Mouse (Mus musculus): ENCODE data around the gene Plppr2. TPM values are rescaled to one million over a fixed set of nuclear protein-coding genes. Genes with fewer than 3 reads are reported as not detected.

The Plppr2 gene
- total RNA-seq (2014; rRNA removed) (147 and 151 TPM in 2 replicates), polyA plus RNA-seq (2015; fragmentation: Nextera tagmentation; extraction: Ambion mirVana) (85.6 and 95.2 TPM in 2 replicates)

- Histone ChIP-seq H3K4me2 (ENCODE audit: low read depth, low read length) (peak within 1 kb of the TSS; percentile 68), H3K27ac (peak within 1 kb of the TSS; percentile 83), H3K4me1 (ENCODE audit: insufficient read depth, low read length) (peaks cover 6% of the 10 kb centered on the region; the same call in 1 of the 2 replicates), H3K9ac (replicated peaks; ENCODE audit: low read length) (peak within 1 kb of the TSS; percentile 87), H3K36me3 (ENCODE audit: insufficient read depth, low read length) (peaks cover 9% of the 10 kb centered on the region; the same call in 1 of the 2 replicates), H3K27me3 (ENCODE audit: insufficient read depth, low read length) (no peaks in the 10 kb centered on the region), H3K4me3 (ENCODE audit: low read length) (peak within 1 kb of the TSS; percentile 67), H3K9me3 (ENCODE audit: low read length) (no peaks in the 10 kb centered on the region)
- ATAC-seq (peak; percentile 96), DNase-seq (ENCODE audit: low spot score) (peak; percentile 99)
- WGBS: 1% methylated on average over 38 of the region's 43 CpGs
- no peak for TF ChIP-seq CTCF (IDR thresholded peaks at IDR 0.05; ENCODE audit: low read depth)
Observed at GRCm38 (mm10) chr9:21936692-21937570, at the start of gene Plppr2. Plppr2 (plus strand) TSS chr9:21937033.

- Histone ChIP-seq H3K9me3 (ENCODE audit: low read length) (no peaks in the 10 kb centered on the region), H3K4me3 (ENCODE audit: low read length) (no peak overlapping the region), H3K4me2 (ENCODE audit: low read depth, low read length) (no peak overlapping the region), H3K27me3 (ENCODE audit: insufficient read depth, low read length) (no peaks in the 10 kb centered on the region), H3K27ac (no peak overlapping the region), H3K36me3 (ENCODE audit: insufficient read depth, low read length) (no peaks in the 10 kb centered on the region), H3K4me1 (ENCODE audit: insufficient read depth, low read length) (no peaks in the 10 kb centered on the region), H3K9ac (replicated peaks; ENCODE audit: low read length) (no peak overlapping the region)
- TF ChIP-seq CTCF (IDR thresholded peaks at IDR 0.05; ENCODE audit: low read depth): peak; percentile 3; the same call in 1 of the 2 replicates
- WGBS: 57% methylated on average over 3 of the region's 3 CpGs
- no peak for DNase-seq (ENCODE audit: low spot score)
- ATAC-seq: no peak
Observed at GRCm38 (mm10) chr9:21889229-21889628, 47.6 kb upstream of the Plppr2 start.

GRCm38 (mm10) chr9:21901223-21901820 lies 35.5 kb upstream of the Plppr2 start:
- Histone ChIP-seq H3K27ac (peak overlapping the region; percentile 45; the same call in 1 of the 2 replicates), H3K36me3 (ENCODE audit: insufficient read depth, low read length) (no peaks in the 10 kb centered on the region), H3K4me1 (ENCODE audit: insufficient read depth, low read length) (no peaks in the 10 kb centered on the region), H3K4me3 (ENCODE audit: low read length) (peak overlapping the region; percentile 35), H3K27me3 (ENCODE audit: insufficient read depth, low read length) (no peaks in the 10 kb centered on the region), H3K4me2 (ENCODE audit: low read depth, low read length) (peak overlapping the region; percentile 54), H3K9ac (replicated peaks; ENCODE audit: low read length) (peak overlapping the region; percentile 21; the same call in 1 of the 2 replicates), H3K9me3 (ENCODE audit: low read length) (no peaks in the 10 kb centered on the region)
- DNase-seq (ENCODE audit: low spot score) (peak; percentile 92), ATAC-seq (peak; percentile 90)
- 16% methylated on average over 10 of the region's 10 CpGs for WGBS
- TF ChIP-seq CTCF (IDR thresholded peaks at IDR 0.05; ENCODE audit: low read depth): peak; percentile 45

GRCm38 (mm10) chr9:21904031-21904430 lies 32.8 kb upstream of the Plppr2 start:
- no peak overlapping the region for H3K4me3 ChIP-seq (ENCODE audit: low read length)
- 85% methylated on average over 4 of the region's 4 CpGs for WGBS
- TF ChIP-seq CTCF (IDR thresholded peaks at IDR 0.05; ENCODE audit: low read depth): no peak

GRCm38 (mm10) chr9:21908216-21908615 lies 28.6 kb upstream of the Plppr2 start:
- Histone ChIP-seq H3K4me3 (ENCODE audit: low read length) (no peak overlapping the region), H3K9ac (replicated peaks; ENCODE audit: low read length) (no peak overlapping the region), H3K27ac (no peak overlapping the region), H3K4me2 (ENCODE audit: low read depth, low read length) (no peak overlapping the region), H3K9me3 (ENCODE audit: low read length) (no peaks in the 10 kb centered on the region), H3K4me1 (ENCODE audit: insufficient read depth, low read length) (no peaks in the 10 kb centered on the region), H3K36me3 (ENCODE audit: insufficient read depth, low read length) (0 out of 2 replicates have a peak, but pooled peaks cover 4% of the 10 kb centered on the region), H3K27me3 (ENCODE audit: insufficient read depth, low read length) (no peaks in the 10 kb centered on the region)
- TF ChIP-seq CTCF (IDR thresholded peaks at IDR 0.05; ENCODE audit: low read depth): no peak
- WGBS: 77% methylated on average over 11 of the region's 11 CpGs
- DNase-seq (ENCODE audit: low spot score) (no peak), ATAC-seq (no peak)

More at GRCm38 (mm10) chr9:21904031-21904430, 32.8 kb upstream of the Plppr2 start:
- Histone ChIP-seq H3K4me2 (ENCODE audit: low read depth, low read length) (no peak overlapping the region), H3K4me1 (ENCODE audit: insufficient read depth, low read length) (no peaks in the 10 kb centered on the region), H3K27me3 (ENCODE audit: insufficient read depth, low read length) (no peaks in the 10 kb centered on the region), H3K27ac (no peak overlapping the region), H3K9ac (replicated peaks; ENCODE audit: low read length) (no peak overlapping the region), H3K36me3 (ENCODE audit: insufficient read depth, low read length) (no peaks in the 10 kb centered on the region), H3K9me3 (ENCODE audit: low read length) (no peaks in the 10 kb centered on the region)
- DNase-seq (ENCODE audit: low spot score) (no peak), ATAC-seq (no peak)

- Histone ChIP-seq H3K4me2 (ENCODE audit: low read depth, low read length) (no peak overlapping the region), H3K9ac (replicated peaks; ENCODE audit: low read length) (no peak overlapping the region), H3K27me3 (ENCODE audit: insufficient read depth, low read length) (no peaks in the 10 kb centered on the region), H3K4me1 (ENCODE audit: insufficient read depth, low read length) (no peaks in the 10 kb centered on the region), H3K36me3 (ENCODE audit: insufficient read depth, low read length) (0 out of 2 replicates have a peak, but pooled peaks cover 4% of the 10 kb centered on the region), H3K27ac (no peak overlapping the region), H3K9me3 (ENCODE audit: low read length) (no peaks in the 10 kb centered on the region), H3K4me3 (ENCODE audit: low read length) (no peak overlapping the region)
- DNase-seq (ENCODE audit: low spot score) (no peak), ATAC-seq (no peak)
- no peak for TF ChIP-seq CTCF (IDR thresholded peaks at IDR 0.05; ENCODE audit: low read depth)
- WGBS: 78% methylated on average over 10 of the region's 10 CpGs
Observed at GRCm38 (mm10) chr9:21909474-21910223, 27.2 kb upstream of the Plppr2 start.

Data from hindbrain, postnatal 0 days (tissue).